Mouse (Mus musculus) heart, postnatal 36 days (tissue): ENCODE results near the gene Gfi1b. TPM values are rescaled to one million over a fixed set of nuclear protein-coding genes. Genes with fewer than 3 reads are reported as not detected.

ENCODE experiments used
- DNase-seq, 2 experiments: peaks; one replicate each; pipeline ENCODE4 v3.0.0; 2021 to 2022
- intact Hi-C: fragments of 180-260 bp; cut with DNase I; formaldehyde crosslinking; loops from one replicate; pipeline ENCODE4 v1.15.1; 2025
- microRNA-seq, 2 experiments: library from miRNA; unstranded; fragments of <30 nt; microRNA quantifications; one replicate each; pipeline ENCODE4 v1.2.0; 2021; ENCODE audit warnings: borderline number of aligned reads in 2 of 2
- total RNA-seq, 2 experiments: library from RNA; stranded (reverse); gene quantifications; 2 replicates each; pipeline ENCODE4 v1.2.3; 2021

Gfi1b gene
- total RNA-seq, 2 experiments from 2014 or later = not detected

GRCm38 (mm10) chr2:28563830-28564229 is 58.0 kb downstream of the Gfi1b start:
- DNase-seq = no peak
- intact Hi-C loops = no loop called here

GRCm38 (mm10) chr2:28563303-28563702 is 58.5 kb downstream of the Gfi1b start, which contains the start of gene Cel:
Cel (minus strand) TSS chr2:28563403.
- DNase-seq = no peak
- intact Hi-C loops = no loop called here

Small RNA genes within 50 kb of the gene (microRNA-seq; reads per million reads assigned to microRNA genes)
- 0 reads per million in 2 experiments for gene Gm22824

Other genes starting within 250 kb of the Gfi1b start
- gene Ppp1r26, start 175.2 kb downstream of the Gfi1b start, total RNA-seq = 1 to 10 TPM; 3.2 to 4.7 TPM
- gene 1700007K13Rik, start 155.7 kb downstream of the Gfi1b start, total RNA-seq = not detected
- 10 to 100 TPM; 38.2 to 41.8 TPM for gene Mrps2, start 153.9 kb downstream of the Gfi1b start, total RNA-seq
- 1 to 10 TPM; 2.6 to 3.7 TPM for gene Gbgt1, start 125.1 kb downstream of the Gfi1b start, total RNA-seq
- gene Gm10134, start 115.9 kb downstream of the Gfi1b start, total RNA-seq = 1 to 10 TPM in 1 of 2 experiments, under 1 TPM in 1; 0.84 to 1.3 TPM
- gene Ralgds, start 108.9 kb downstream of the Gfi1b start, total RNA-seq = 10 to 100 TPM; 13.3 to 13.6 TPM
- gene Cel, start 58.6 kb downstream of the Gfi1b start, total RNA-seq = not detected
- 10 to 100 TPM in 1 of 2 experiments, 1 to 10 TPM in 1; 9.6 to 11.5 TPM for gene Gtf3c5, start 38.2 kb downstream of the Gfi1b start, total RNA-seq
- gene Tsc1, start 19.2 kb upstream of the Gfi1b start, total RNA-seq = 10 to 100 TPM; 26.2 to 26.3 TPM
- gene Spaca9, start 77.7 kb upstream of the Gfi1b start, total RNA-seq = not detected
- not detected for gene Ak8, start 78.2 kb upstream of the Gfi1b start, total RNA-seq
- gene Gtf3c4, start 218.4 kb upstream of the Gfi1b start, total RNA-seq = 10 to 100 TPM; 17.8 to 20.1 TPM
- gene Ddx31, start 218.4 kb upstream of the Gfi1b start, total RNA-seq = 1 to 10 TPM; 3.3 to 4.1 TPM